Mouse (Mus musculus): ENCODE results near the gene Abca13.
"Not testable (repeated sequence)": the region's sequence is repeated elsewhere in the genome, so short reads cannot be mapped to it uniquely, and the experiment has no call there.

The Abca13 gene

DNA sequence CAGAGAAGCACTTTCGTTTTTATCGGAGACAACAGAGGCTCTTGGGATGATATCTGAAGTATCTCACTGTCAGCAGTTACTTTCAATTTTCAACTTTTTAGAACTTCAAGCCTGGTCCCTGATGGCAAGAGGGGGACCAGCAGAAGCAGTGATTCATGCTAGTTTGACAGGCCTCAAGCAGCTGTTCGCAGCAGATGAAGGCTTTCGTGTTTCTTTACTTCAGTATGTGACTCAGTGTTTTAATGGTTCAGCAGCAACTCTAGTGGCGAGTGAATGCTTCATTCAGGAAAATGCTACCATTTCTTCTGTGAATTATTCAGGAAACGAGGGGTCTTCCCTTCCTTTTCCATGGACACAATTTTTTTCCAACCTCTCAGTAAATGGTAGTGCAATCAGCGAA, 99.4 kb downstream of the Abca13 start:
- no peak for DNase-seq (ENCODE audit: low read depth, low spot score)

DNA sequence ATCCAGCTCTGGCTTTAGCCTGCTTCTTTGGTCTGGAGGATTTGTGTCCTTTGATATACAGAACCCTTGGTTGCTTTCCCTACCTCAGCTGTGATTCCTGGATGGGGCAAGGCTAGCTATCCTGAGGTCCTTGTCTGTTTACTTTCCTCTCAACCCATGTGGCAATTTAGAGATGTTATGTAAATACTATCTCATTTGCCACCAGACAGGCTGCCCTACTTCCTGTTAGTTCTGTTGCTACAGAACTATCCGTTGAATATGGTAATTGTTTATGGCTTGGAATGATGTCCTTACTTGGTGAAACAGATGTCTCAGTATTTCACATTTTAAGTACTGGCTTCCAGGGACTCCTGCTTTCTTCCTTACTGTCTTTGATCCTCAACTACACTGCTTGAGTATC, 107.9 kb downstream of the Abca13 start:
- no peak for DNase-seq (ENCODE audit: low read depth, low spot score)

DNA sequence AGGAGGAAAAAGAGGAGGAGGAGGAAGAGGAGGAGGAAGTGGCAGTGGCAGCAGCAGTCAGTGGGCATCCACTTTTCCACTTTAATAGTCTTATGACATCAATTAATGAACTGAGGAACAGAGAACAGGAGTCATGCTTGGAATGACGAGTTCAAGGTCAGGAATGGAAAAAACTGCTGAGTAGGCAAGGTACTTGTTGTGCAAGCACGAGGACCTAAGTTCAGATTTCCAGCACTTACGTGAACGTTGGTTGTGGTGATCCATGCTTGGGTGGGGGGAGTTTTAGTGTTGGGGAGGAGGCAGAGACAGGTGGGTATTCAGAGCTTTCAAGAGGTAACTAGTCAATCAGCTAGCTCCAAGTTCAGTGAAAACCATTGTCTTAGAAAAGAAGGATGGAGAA, 113.7 kb downstream of the Abca13 start:
- DNase-seq (ENCODE audit: low read depth, low spot score), result no peak

DNA sequence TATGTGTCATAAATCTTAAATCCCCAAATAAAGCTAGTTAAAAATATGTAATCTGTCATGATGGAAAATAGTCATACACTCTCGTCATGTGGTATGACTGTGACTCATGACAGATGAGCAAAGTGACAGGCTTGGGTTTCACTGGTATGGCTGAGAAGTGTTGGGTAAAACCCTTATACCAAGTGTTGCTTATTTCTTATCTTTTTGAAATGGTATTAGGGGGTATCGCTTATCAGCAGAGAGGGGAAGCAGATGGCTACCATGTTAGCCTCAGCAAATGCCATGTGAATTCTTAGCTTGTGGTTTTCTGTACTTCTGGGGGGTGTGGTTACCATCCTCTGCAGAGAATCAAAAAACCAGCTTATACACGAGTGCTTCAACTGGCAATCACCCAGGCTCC, 124.8 kb downstream of the Abca13 start:
- no peak for DNase-seq (ENCODE audit: low read depth, low spot score)

DNA sequence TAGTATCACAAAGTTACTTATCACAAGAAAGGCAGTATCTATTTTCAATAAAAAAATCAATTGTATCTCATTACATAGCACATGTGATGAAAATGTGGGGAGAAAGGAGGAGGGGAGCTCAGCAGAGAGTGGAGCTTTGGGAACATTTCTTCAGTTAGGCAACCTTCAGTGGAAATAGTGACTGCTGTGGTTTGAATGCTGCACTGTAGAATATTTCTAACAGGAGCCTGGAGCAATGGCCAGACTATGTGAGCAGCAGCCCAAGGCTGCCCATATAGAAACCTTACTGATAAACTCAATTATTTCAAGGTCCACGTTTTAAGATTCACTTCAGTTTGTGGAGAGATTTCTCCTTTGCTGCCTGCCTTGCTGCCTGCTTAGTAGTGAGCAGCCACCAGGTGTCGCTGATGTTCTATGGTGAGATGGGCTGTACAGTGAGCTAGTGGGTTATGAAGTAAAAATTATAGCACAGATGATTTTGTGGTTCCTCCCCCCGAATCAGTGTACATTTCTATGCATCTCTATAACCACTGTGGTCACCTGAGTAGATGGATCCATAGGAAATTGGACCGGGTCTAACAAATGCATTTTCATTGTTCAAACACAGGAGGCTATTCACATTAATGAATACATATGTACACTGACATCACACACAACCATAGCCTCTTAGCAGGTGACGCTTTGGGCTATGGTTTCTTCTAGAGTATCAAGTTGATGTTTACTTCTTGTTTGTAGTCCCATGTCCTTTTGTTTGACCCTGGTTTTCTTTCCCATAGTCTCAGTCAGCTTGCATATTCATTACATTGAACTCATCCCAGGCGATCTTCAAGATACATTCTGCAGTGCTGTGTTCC, 125.6 kb downstream of the Abca13 start:
- peak; percentile 61 for DNase-seq (ENCODE audit: low read depth, low spot score)

GRCm38 (mm10) chr11:9338151-9338550, 146.4 kb downstream of the Abca13 start:
- no peak for DNase-seq (ENCODE audit: low read depth, low spot score)

DNA sequence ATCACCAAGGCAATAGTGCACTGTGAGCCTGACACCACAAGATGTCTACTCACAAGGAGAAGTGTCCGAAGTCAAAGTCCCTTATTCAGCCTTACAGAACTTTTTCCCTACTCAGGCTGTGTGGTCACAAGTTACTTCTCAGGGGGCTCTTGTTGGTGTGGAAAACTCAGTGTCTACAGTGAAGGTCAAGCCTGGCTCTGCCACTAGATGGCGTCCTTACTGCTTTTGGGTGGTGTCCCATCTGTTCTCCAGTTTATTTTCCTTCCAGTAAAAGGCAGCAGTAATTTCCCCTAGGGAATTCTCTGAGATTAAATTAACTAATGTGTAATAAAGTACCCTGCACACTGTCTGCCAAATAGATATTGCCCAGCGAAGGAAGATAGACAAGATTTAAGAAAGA, 156.0 kb downstream of the Abca13 start:
- DNase-seq (ENCODE audit: low read depth, low spot score), result no peak

DNA sequence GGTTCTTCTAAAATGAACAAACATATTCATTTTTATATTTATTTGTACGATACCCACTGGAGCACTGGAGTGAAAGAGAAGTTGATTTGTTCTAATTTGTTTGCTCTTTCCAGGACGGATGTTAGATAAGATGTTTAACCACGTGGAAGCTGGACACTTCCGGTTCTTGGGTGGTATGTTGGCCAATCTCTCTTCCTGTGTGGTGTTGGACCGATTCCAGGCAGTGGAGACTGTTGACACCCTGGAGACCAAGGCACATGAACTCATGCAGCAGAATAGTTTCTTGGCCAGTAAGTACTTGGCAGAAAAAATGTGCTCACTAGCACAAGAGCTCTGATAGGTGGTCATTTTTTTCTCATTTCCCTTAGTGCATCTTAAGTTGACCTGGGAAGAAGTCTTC, 181.4 kb downstream of the Abca13 start:
- no peak for DNase-seq (ENCODE audit: low read depth, low spot score)

DNA sequence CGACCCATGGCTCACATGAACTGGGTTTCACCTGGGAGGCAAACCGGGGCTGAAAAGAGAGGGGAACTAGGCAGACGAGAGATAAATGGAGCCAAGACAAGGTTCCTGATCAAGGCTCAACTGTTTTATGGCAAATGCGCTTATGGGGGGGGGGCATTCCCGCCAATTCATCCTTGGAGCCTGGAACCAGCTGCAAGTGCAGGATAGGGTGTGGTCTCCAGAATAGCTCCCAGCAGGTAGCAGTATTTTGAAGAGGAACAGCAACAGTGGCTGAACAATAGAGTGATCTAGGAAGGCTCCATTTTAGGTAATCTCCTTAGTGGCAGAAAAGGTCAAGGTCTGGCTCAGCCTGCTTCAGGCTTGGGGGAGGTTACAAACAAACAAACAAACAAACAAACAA, 182.7 kb downstream of the Abca13 start:
- DNase-seq (ENCODE audit: low read depth, low spot score), result not testable (repeated sequence)

GRCm38 (mm10) chr11:9388520-9388919, 196.8 kb downstream of the Abca13 start:
- DNase-seq (ENCODE audit: low read depth, low spot score), result no peak

GRCm38 (mm10) chr11:9416946-9417345, 225.2 kb downstream of the Abca13 start:
- no peak for DNase-seq (ENCODE audit: low read depth, low spot score)

GRCm38 (mm10) chr11:9420205-9420604, 228.5 kb downstream of the Abca13 start:
- no peak for DNase-seq (ENCODE audit: low read depth, low spot score)

GRCm38 (mm10) chr11:9427411-9427810, 235.7 kb downstream of the Abca13 start:
- no peak for DNase-seq (ENCODE audit: low read depth, low spot score)

GRCm38 (mm10) chr11:9432807-9433206, 241.1 kb downstream of the Abca13 start:
- no peak for DNase-seq (ENCODE audit: low read depth, low spot score)

GRCm38 (mm10) chr11:9436617-9437016, 244.9 kb downstream of the Abca13 start:
- no peak for DNase-seq (ENCODE audit: low read depth, low spot score)

GRCm38 (mm10) chr11:9439781-9440180, 248.0 kb downstream of the Abca13 start:
- DNase-seq (ENCODE audit: low read depth, low spot score), result no peak

DNA sequence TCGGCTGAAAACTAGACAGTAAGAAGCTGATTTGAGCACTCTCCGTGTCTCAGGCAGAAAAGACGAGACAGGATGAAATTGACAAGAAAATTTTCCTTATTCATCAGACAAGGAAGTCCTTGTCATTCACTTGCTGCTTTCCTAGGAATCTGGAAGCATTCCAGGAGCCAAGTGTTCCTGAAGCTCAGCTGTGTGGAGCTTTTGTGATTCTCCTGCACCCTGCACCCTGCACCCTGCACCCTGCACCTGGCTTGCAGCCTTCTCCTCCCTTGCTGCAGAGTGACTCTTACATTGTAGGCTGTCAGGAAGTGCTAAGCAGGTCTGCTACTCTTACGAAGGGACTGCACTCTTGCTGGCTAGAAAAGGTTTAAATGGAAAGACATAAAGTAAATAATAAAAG, 249.4 kb downstream of the Abca13 start:
- DNase-seq (ENCODE audit: low read depth, low spot score), result no peak

DNA sequence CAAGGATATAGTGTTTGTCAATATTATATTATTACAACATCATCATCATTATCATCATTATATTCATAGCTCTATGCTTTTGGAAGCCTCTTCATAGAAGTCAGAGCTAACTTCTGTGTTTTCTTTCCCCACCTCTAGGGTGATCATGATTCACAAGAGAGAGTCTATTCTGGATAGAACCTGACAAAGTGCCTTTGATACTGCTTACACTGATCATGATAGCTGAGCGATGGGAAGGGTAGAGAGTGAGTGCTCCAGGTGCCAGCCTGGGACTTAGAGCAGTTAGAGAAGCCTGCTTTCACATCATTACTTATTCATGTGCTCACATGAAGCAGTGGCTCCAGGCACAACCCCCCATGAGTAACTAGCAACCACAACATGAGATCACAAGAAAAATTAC, 280.7 kb downstream of the Abca13 start:
- no peak for DNase-seq (ENCODE audit: low read depth, low spot score)

DNA sequence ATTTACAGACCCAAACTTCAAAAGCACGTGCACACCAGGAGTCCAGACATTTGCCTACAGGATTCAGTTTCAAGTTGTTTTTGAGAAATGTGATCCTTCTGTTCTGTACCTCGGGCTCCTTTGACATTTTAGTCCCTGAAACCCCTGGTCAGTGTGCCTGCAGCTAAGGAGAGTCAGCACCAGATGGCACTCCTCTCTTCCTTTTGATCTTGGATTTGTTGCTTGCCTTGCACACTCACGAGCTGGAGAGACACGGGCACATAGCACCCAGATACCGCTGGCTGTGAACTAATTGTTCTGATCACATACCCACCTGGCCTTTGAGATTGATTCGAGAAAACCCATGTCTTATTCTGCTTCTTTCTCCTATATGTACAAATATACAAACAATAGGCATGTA, 289.8 kb downstream of the Abca13 start:
- peak; percentile 59 for DNase-seq (ENCODE audit: low read depth, low spot score)

- DNase-seq (ENCODE audit: low read depth, low spot score), result no peak
Observed at GRCm38 (mm10) chr11:9500326-9501142, 308.8 kb downstream of the Abca13 start.

GRCm38 (mm10) chr11:9514966-9515365, 323.2 kb downstream of the Abca13 start:
- DNase-seq (ENCODE audit: low read depth, low spot score), result not testable (repeated sequence)

DNA sequence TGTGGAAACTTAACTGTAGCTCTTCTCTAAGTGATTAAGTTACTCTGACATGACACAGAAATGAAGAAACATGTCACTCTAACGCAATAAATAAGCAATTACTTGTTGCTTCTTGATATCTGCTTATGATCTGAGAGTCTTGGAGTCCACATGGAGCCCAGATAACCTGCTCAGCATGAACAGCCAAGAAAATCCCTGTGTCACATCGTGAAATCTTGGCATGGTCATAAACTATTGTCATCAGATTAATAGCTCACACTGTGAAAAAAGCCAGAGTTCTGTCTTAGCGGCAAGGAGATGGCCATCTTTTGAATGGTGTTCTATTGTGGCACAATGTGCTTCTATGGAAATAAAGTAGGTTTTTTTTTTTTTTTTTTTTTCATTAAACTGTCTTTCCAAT, 336.8 kb downstream of the Abca13 start:
- no peak for DNase-seq (ENCODE audit: low read depth, low spot score)

GRCm38 (mm10) chr11:9531715-9532114, 340.0 kb downstream of the Abca13 start:
- no peak for DNase-seq (ENCODE audit: low read depth, low spot score)

Measured in forelimb bud, embryonic 11.5 days (tissue).